Mouse (Mus musculus) midbrain, embryonic 13.5 days (tissue): ENCODE data around the gene Fam53b. TPM values are rescaled to one million over a fixed set of nuclear protein-coding genes. Genes with fewer than 3 reads are reported as not detected.

ENCODE experiments used
- polyA plus RNA-seq: library from polyadenylated mRNA; unstranded; fragments of >200 nt; fragmentation: Nextera tagmentation; extraction: Ambion mirVana; gene quantifications from 2 replicates; pipeline ENCODE4 v1.2.1, GENCODE M21; 2015

Gene Fam53b
- polyA plus RNA-seq, 1 experiment from 2014 or later: 23.4 TPM

Other genes starting within 250 kb of the Fam53b start
- gene Oat, start 237.5 kb downstream of the Fam53b start, polyA plus RNA-seq: 73.0 and 77.5 TPM in 2 replicates
- 0.82 and 0.97 TPM in 2 replicates for gene Nkx1-2, start 214.2 kb downstream of the Fam53b start, polyA plus RNA-seq
- gene Lhpp, start 203.2 kb downstream of the Fam53b start, polyA plus RNA-seq: 21.0 and 21.2 TPM in 2 replicates
- 95.7 and 98.9 TPM in 2 replicates for gene Eef1akmt2, start 38.8 kb upstream of the Fam53b start, polyA plus RNA-seq
- gene Abraxas2, start 45.3 kb upstream of the Fam53b start, polyA plus RNA-seq: 37.1 and 41.8 TPM in 2 replicates
- gene Zranb1, start 117.3 kb upstream of the Fam53b start, polyA plus RNA-seq: 18.6 and 20.5 TPM in 2 replicates